Mouse (Mus musculus) intestine, postnatal 0 days (tissue): Measurements from ENCODE around the gene Smad5. TPM values are rescaled to one million over a fixed set of nuclear protein-coding genes. Genes with fewer than 3 reads are reported as not detected.

Experiments
- ATAC-seq: fragments of 200-750 bp; cut with Nextera tagmentation; 2 replicates; pipeline ENCODE4 v1.8.0; 2017; ENCODE audit warnings: mild to moderate bottlenecking, moderate TSS enrichment, moderate library complexity
- H3K27ac ChIP-seq: fragments of 300-500 bp; sonication (generic); 2 replicates; pipeline ENCODE4 v1.5.1; 2014; ENCODE audit warnings: mild to moderate bottlenecking, low read depth, low read length, moderate library complexity
- H3K27me3 ChIP-seq: fragments of 300-500 bp; sonication (generic); replicated peaks from 2 replicates; pipeline ENCODE4 v1.6.1; 2014; ENCODE audit warnings: low read length, mixed read lengths; ENCODE audit not compliant: control insufficient read depth, insufficient read depth
- H3K36me3 ChIP-seq: fragments of 300-500 bp; sonication (generic); 2 replicates; pipeline ENCODE4 v1.6.1; 2014; ENCODE audit warnings: mild to moderate bottlenecking, moderate library complexity; ENCODE audit not compliant: control insufficient read depth, insufficient read depth
- H3K4me1 ChIP-seq: fragments of 300-500 bp; sonication (generic); replicated peaks from 2 replicates; pipeline ENCODE4 v1.6.1; 2014; ENCODE audit warnings: antibody characterized with exemption, low read length, mixed read lengths; ENCODE audit not compliant: control insufficient read depth, insufficient read depth
- H3K4me2 ChIP-seq: fragments of 300-500 bp; sonication (generic); replicated peaks from 2 replicates; pipeline ENCODE4 v1.6.1; 2014; ENCODE audit warnings: low read depth, mild to moderate bottlenecking, moderate library complexity
- H3K4me3 ChIP-seq: fragments of 300-500 bp; sonication (generic); 2 replicates; pipeline ENCODE4 v1.5.1; 2014; ENCODE audit warnings: low read depth, low read length
- H3K9ac ChIP-seq: fragments of 300-500 bp; sonication (generic); 2 replicates; pipeline ENCODE4 v1.6.1; 2014; ENCODE audit warnings: mild to moderate bottlenecking, low read depth, low read length
- H3K9me3 ChIP-seq: fragments of 300-500 bp; sonication (generic); 2 replicates; pipeline ENCODE4 v1.6.1; 2016; ENCODE audit warnings: mixed run types; ENCODE audit not compliant: control insufficient read depth
- CTCF ChIP-seq: sonication (generic); IDR thresholded peaks from 2 replicates; pipeline ENCODE4 v1.5.1; 2016; ENCODE audit warnings: low read depth, mild to moderate bottlenecking, control low read depth, antibody characterized with exemption, moderate library complexity
- WGBS: fragments of 180-500 bp; shearing (Covaris S2); extraction: QIAGEN DNeasy Blood & Tissue Kit; methylation state at CpG from one replicate; pipeline ENCODE4 v1.1.7; 2014; 5-methylcytosine and 5-hydroxymethylcytosine counted together
- polyA plus RNA-seq: library from polyadenylated mRNA; unstranded; fragments of >200 nt; fragmentation: Nextera tagmentation; extraction: Ambion mirVana; gene quantifications from 2 replicates; pipeline ENCODE4 v1.2.1, GENCODE M21; 2015

Gene Smad5
- polyA plus RNA-seq, 1 experiment from 2014 or later = 8.5 TPM

DNA sequence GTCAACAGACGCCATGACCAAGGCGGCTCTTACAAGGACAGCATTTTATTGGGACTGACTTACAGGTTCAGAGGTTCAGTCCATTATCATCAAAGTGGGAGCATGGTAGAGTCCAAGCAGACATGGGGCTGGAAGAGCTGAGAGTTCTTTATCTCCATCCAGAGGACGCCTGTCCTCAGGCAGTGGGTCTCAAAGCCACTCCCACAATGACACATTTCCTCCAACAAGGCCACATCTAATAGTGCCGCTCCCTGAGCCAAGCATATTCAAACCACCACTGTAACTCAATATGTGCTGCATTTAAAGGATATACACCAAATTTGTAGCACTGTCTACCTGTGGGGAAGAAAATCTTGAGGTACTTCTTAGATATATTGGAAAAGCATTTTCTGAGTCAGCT, 31.8 kb downstream of the Smad5 start:
- TF ChIP-seq CTCF = no peak
- no peak overlapping the region for H3K27ac ChIP-seq
- no peaks in the 10 kb centered on the region for H3K27me3 ChIP-seq
- WGBS = 78% methylated on average over 4 of the region's 4 CpGs
- peaks cover 56% of the 10 kb centered on the region for H3K36me3 ChIP-seq
- H3K4me1 ChIP-seq = no peaks in the 10 kb centered on the region
- H3K4me2 ChIP-seq = no peak overlapping the region
- no peaks in the 10 kb centered on the region for H3K9me3 ChIP-seq
- H3K4me3 ChIP-seq = no peak overlapping the region
- no peak for ATAC-seq
- no peak overlapping the region for H3K9ac ChIP-seq

DNA sequence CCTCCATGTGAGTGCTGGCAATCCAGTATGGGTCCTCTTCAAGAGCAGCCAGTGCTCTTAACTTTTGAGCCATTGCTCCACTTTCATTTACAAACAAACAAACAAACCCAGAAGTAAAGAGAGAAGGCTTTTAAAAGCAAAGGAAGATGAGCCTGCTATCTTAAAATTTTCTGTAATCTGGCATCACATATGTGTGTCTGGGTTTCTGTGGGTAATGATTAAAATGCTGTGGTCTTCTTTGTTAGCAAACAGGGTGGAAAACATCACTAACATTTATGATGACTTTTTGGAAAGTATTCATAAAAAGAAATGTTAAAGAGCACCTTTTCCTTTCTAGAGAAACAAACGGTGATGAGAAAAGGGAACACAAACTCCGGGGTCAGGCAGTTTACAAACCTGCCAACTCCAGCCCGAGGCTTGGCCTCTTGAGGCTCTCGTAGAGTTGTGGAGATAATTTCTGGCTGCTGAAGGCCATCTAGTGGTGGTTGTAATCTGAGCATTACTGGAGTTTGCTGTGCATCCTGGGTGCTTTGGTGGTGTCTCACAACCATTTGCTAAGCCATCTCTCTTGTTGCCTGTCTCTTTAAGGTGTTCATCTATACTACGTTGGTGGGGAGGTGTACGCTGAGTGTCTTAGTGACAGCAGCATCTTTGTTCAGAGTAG, 32.5 kb downstream of the Smad5 start:
- no peaks in the 10 kb centered on the region for H3K9me3 ChIP-seq
- H3K9ac ChIP-seq = no peak overlapping the region
- peaks cover 54% of the 10 kb centered on the region for H3K36me3 ChIP-seq
- TF ChIP-seq CTCF = peak; percentile 85
- H3K27me3 ChIP-seq = no peaks in the 10 kb centered on the region
- no peak for ATAC-seq
- 52% methylated on average over 6 of the region's 6 CpGs for WGBS
- H3K27ac ChIP-seq = no peak overlapping the region
- no peak overlapping the region for H3K4me2 ChIP-seq
- H3K4me1 ChIP-seq = no peaks in the 10 kb centered on the region
- H3K4me3 ChIP-seq = no peak overlapping the region

DNA sequence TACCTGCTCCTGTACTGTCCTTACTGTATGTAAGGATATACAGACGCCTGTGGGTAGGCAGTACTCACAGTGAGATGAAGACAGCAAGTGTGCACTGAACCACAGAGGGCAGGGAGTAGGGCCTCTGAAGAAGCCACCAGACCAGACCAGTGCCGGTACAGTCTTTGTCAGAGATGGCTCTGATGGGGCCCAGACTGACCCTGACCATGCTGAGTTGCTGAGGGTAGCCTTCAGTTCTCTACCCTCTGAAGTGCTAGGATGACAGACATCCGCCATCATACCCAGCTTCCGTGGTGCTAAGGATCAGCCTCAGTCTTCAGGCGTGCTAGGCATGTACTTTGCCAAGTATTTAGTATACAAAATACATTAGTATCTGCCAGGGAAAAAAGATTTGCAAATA, 36.7 kb downstream of the Smad5 start:
- H3K4me2 ChIP-seq = no peak overlapping the region
- peaks cover 37% of the 10 kb centered on the region for H3K36me3 ChIP-seq
- no peak overlapping the region for H3K9ac ChIP-seq
- WGBS = 96% methylated on average over 5 of the region's 5 CpGs
- no peaks in the 10 kb centered on the region for H3K27me3 ChIP-seq
- no peak for ATAC-seq
- no peaks in the 10 kb centered on the region for H3K4me1 ChIP-seq
- no peak overlapping the region for H3K27ac ChIP-seq
- no peak for TF ChIP-seq CTCF
- H3K4me3 ChIP-seq = no peak overlapping the region
- no peaks in the 10 kb centered on the region for H3K9me3 ChIP-seq

DNA sequence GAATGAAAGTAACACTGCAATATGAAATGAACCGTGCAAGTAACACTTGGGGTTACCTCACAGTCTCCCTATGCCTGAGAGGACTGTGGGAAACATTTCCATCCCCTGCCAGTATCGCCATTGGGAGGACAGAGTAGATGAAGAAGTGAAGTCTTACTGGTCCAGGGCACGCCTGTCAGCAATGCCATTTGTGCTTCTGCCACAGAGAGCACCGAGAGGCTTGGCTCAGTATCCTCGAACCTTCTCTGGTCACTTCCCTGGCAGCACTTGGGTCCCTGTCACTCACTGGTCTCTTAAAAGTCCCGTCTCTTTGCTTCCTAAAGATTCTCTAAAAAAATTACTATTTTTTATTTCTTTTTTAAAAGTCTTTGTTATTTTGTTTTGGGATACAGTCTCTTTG, 37.7 kb downstream of the Smad5 start:
- TF ChIP-seq CTCF = no peak
- no peak overlapping the region for H3K4me3 ChIP-seq
- H3K9ac ChIP-seq = no peak overlapping the region
- peaks cover 37% of the 10 kb centered on the region for H3K36me3 ChIP-seq
- no peak overlapping the region for H3K4me2 ChIP-seq
- H3K9me3 ChIP-seq = no peaks in the 10 kb centered on the region
- no peaks in the 10 kb centered on the region for H3K4me1 ChIP-seq
- no peak for ATAC-seq
- no peak overlapping the region for H3K27ac ChIP-seq
- WGBS = 94% methylated on average over 6 of the region's 6 CpGs
- H3K27me3 ChIP-seq = no peaks in the 10 kb centered on the region

DNA sequence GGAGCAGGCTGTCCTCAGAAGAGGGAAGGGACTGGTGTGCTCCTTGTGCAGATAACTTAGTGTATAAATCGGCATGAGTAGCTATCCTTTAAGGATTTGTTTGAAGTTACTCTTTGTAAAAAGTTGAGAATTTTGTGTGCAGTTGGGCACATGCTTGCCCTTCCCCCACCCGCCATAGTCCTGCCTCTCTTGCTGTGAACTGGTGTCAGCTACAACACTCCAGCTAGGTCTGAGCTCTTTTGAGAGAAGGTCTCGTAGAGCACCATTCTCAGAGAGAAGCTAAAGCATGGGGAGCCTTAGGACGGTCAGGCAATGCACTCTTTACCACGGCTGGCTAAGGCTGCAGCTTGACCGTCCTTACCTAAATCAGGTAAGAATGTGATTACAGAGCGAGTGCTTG, 38.9 kb downstream of the Smad5 start:
- no peak overlapping the region for H3K4me3 ChIP-seq
- no peaks in the 10 kb centered on the region for H3K9me3 ChIP-seq
- no peaks in the 10 kb centered on the region for H3K27me3 ChIP-seq
- no peak for TF ChIP-seq CTCF
- no peak for ATAC-seq
- H3K27ac ChIP-seq = no peak overlapping the region
- H3K9ac ChIP-seq = no peak overlapping the region
- 88% methylated on average over 7 of the region's 7 CpGs for WGBS
- no peaks in the 10 kb centered on the region for H3K4me1 ChIP-seq
- H3K4me2 ChIP-seq = no peak overlapping the region
- peaks cover 30% of the 10 kb centered on the region for H3K36me3 ChIP-seq

DNA sequence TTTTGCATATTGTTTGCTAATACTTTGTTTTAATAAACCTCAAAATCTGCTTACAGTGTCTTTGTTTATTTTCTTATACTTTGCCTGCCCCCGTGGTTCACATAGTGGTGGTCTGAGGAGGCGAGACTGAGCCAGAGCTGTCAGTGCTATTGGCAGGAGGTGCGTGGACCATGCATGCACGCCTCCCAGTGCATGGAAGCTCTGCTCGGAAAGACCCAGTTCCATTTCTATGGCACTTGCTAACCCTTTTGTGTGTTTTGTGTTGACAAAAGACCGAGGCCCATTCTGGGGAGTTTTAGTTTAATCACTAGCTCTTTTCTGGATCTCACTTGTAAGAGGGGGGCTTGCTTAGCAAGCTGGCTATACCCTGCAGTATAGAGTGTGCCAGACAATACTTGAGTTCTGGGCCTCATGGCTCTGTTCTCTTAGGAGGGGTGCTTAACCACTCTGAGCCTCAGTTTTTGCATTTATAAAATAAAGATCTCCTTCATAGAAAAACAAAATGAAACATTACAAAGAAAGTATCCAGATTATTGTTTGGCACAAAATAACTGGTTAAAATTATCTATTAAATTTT, 39.6 kb downstream of the Smad5 start:
- Histone ChIP-seq H3K36me3 (peaks cover 30% of the 10 kb centered on the region), H3K9me3 (no peaks in the 10 kb centered on the region), H3K27me3 (no peaks in the 10 kb centered on the region), H3K4me1 (no peaks in the 10 kb centered on the region), H3K27ac (no peak overlapping the region), H3K4me3 (no peak overlapping the region), H3K9ac (no peak overlapping the region), H3K4me2 (no peak overlapping the region)
- 82% methylated on average over 6 of the region's 6 CpGs for WGBS
- ATAC-seq = no peak
- no peak for TF ChIP-seq CTCF
